Mouse (Mus musculus): ENCODE results near the gene Spocd1. TPM values are rescaled to one million over a fixed set of nuclear protein-coding genes. Genes with fewer than 3 reads are reported as not detected.
"Not testable (repeated sequence)": the region's sequence is repeated elsewhere in the genome, so short reads cannot be mapped to it uniquely, and the experiment has no call there.

Spocd1 gene
- total and polyA plus RNA-seq, 2 experiments from 2014 or later: 0.04 TPM; not detected in 1

GRCm38 (mm10) chr4:129889661-129890060, 39.4 kb upstream of the Spocd1 start:
- TF ChIP-seq EP300 (IDR thresholded peaks at IDR 0.05; ENCODE audit: low read depth) (no peak), CTCF (IDR thresholded peaks at IDR 0.05; ENCODE audit: low read depth) (no peak)
- DNase-seq (ENCODE audit: low spot score) (no peak), ATAC-seq (ENCODE audit: insufficient read depth, low read depth) (no peak)
- H3K36me3 ChIP-seq (replicated peaks; ENCODE audit: control insufficient read depth, insufficient read depth, low read length): no peaks in the 10 kb centered on the region
- H3K27me3 ChIP-seq (ENCODE audit: control insufficient read depth, insufficient read depth, low read length): no peaks in the 10 kb centered on the region
- H3K4me3 ChIP-seq (ENCODE audit: low read depth, low read length): no peak overlapping the region
- H3K27ac ChIP-seq (ENCODE audit: low read depth): no peak overlapping the region
- no peaks in the 10 kb centered on the region for H3K9me3 ChIP-seq (replicated peaks; ENCODE audit: control insufficient read depth, low read length)
- WGBS: 77% methylated on average over 10 of the region's 10 CpGs
- H3K4me2 ChIP-seq (ENCODE audit: low read depth, low read length): no peak overlapping the region
- H3K9ac ChIP-seq (replicated peaks; ENCODE audit: low read depth, low read length): no peak overlapping the region
- no peaks in the 10 kb centered on the region for H3K4me1 ChIP-seq (ENCODE audit: control insufficient read depth, insufficient read depth)

- Histone ChIP-seq H3K4me2 (ENCODE audit: low read depth, low read length) (no peak overlapping the region), H3K4me3 (ENCODE audit: low read depth, low read length) (no peak overlapping the region), H3K4me1 (ENCODE audit: control insufficient read depth, insufficient read depth) (no peaks in the 10 kb centered on the region), H3K27ac (ENCODE audit: low read depth) (no peak overlapping the region), H3K36me3 (replicated peaks; ENCODE audit: control insufficient read depth, insufficient read depth, low read length) (no peaks in the 10 kb centered on the region), H3K9ac (replicated peaks; ENCODE audit: low read depth, low read length) (no peak overlapping the region), H3K27me3 (ENCODE audit: control insufficient read depth, insufficient read depth, low read length) (no peaks in the 10 kb centered on the region), H3K9me3 (replicated peaks; ENCODE audit: control insufficient read depth, low read length) (no peaks in the 10 kb centered on the region)
- TF ChIP-seq EP300 (IDR thresholded peaks at IDR 0.05; ENCODE audit: low read depth) (no peak), CTCF (IDR thresholded peaks at IDR 0.05; ENCODE audit: low read depth) (no peak)
- no peak for DNase-seq (ENCODE audit: low spot score)
- WGBS: 89% methylated on average over 7 of the region's 7 CpGs
- no peak for ATAC-seq (ENCODE audit: insufficient read depth, low read depth)
Measured at GRCm38 (mm10) chr4:129890094-129890493, 39.0 kb upstream of the Spocd1 start.

GRCm38 (mm10) chr4:129894861-129895260, 34.2 kb upstream of the Spocd1 start:
- no peak overlapping the region for H3K27ac ChIP-seq (ENCODE audit: low read depth)
- TF ChIP-seq EP300 (IDR thresholded peaks at IDR 0.05; ENCODE audit: low read depth) (no peak), CTCF (IDR thresholded peaks at IDR 0.05; ENCODE audit: low read depth) (no peak)
- no peaks in the 10 kb centered on the region for H3K27me3 ChIP-seq (ENCODE audit: control insufficient read depth, insufficient read depth, low read length)
- H3K4me2 ChIP-seq (ENCODE audit: low read depth, low read length): no peak overlapping the region
- 92% methylated on average over 3 of the region's 3 CpGs for WGBS
- no peak overlapping the region for H3K4me3 ChIP-seq (ENCODE audit: low read depth, low read length)
- no peak overlapping the region for H3K9ac ChIP-seq (replicated peaks; ENCODE audit: low read depth, low read length)
- no peaks in the 10 kb centered on the region for H3K4me1 ChIP-seq (ENCODE audit: control insufficient read depth, insufficient read depth)
- no peaks in the 10 kb centered on the region for H3K36me3 ChIP-seq (replicated peaks; ENCODE audit: control insufficient read depth, insufficient read depth, low read length)
- no peak for ATAC-seq (ENCODE audit: insufficient read depth, low read depth)
- DNase-seq (ENCODE audit: low spot score): no peak
- no peaks in the 10 kb centered on the region for H3K9me3 ChIP-seq (replicated peaks; ENCODE audit: control insufficient read depth, low read length)

- not testable (repeated sequence) for DNase-seq (ENCODE audit: low spot score); H3K9ac ChIP-seq (replicated peaks; ENCODE audit: low read depth, low read length); H3K4me2 ChIP-seq (ENCODE audit: low read depth, low read length); H3K4me3 ChIP-seq (ENCODE audit: low read depth, low read length); H3K36me3 ChIP-seq (replicated peaks; ENCODE audit: control insufficient read depth, insufficient read depth, low read length); H3K9me3 ChIP-seq (replicated peaks; ENCODE audit: control insufficient read depth, low read length); H3K4me1 ChIP-seq (ENCODE audit: control insufficient read depth, insufficient read depth); ATAC-seq (ENCODE audit: insufficient read depth, low read depth); H3K27ac ChIP-seq (ENCODE audit: low read depth); H3K27me3 ChIP-seq (ENCODE audit: control insufficient read depth, insufficient read depth, low read length)
- 92% methylated on average over 18 of the region's 18 CpGs for WGBS
Measured at GRCm38 (mm10) chr4:129898815-129899214, 30.2 kb upstream of the Spocd1 start.

GRCm38 (mm10) chr4:129902394-129902793, 26.7 kb upstream of the Spocd1 start:
- H3K9ac ChIP-seq (replicated peaks; ENCODE audit: low read depth, low read length): no peak overlapping the region
- no peak for TF ChIP-seq CTCF (IDR thresholded peaks at IDR 0.05; ENCODE audit: low read depth)
- TF ChIP-seq EP300 (IDR thresholded peaks at IDR 0.05; ENCODE audit: low read depth): no peak
- no peaks in the 10 kb centered on the region for H3K9me3 ChIP-seq (replicated peaks; ENCODE audit: control insufficient read depth, low read length)
- no peaks in the 10 kb centered on the region for H3K27me3 ChIP-seq (ENCODE audit: control insufficient read depth, insufficient read depth, low read length)
- ATAC-seq (ENCODE audit: insufficient read depth, low read depth): no peak
- no peaks in the 10 kb centered on the region for H3K36me3 ChIP-seq (replicated peaks; ENCODE audit: control insufficient read depth, insufficient read depth, low read length)
- no peak overlapping the region for H3K4me3 ChIP-seq (ENCODE audit: low read depth, low read length)
- no peak overlapping the region for H3K27ac ChIP-seq (ENCODE audit: low read depth)
- 75% methylated on average over 4 of the region's 4 CpGs for WGBS
- H3K4me2 ChIP-seq (ENCODE audit: low read depth, low read length): no peak overlapping the region
- no peaks in the 10 kb centered on the region for H3K4me1 ChIP-seq (ENCODE audit: control insufficient read depth, insufficient read depth)
- no peak for DNase-seq (ENCODE audit: low spot score)

GRCm38 (mm10) chr4:129903577-129903976, 25.5 kb upstream of the Spocd1 start:
- 36% methylated on average over 3 of the region's 3 CpGs for WGBS

More at GRCm38 (mm10) chr4:129903577-129903976, 25.5 kb upstream of the Spocd1 start:
- DNase-seq (ENCODE audit: low spot score): no peak
- no peak overlapping the region for H3K4me2 ChIP-seq (ENCODE audit: low read depth, low read length)
- H3K4me1 ChIP-seq (ENCODE audit: control insufficient read depth, insufficient read depth): no peaks in the 10 kb centered on the region
- ATAC-seq (ENCODE audit: insufficient read depth, low read depth): peak; percentile 53; the same call in 1 of the 2 replicates
- H3K9ac ChIP-seq (replicated peaks; ENCODE audit: low read depth, low read length): no peak overlapping the region
- no peak overlapping the region for H3K4me3 ChIP-seq (ENCODE audit: low read depth, low read length)
- no peaks in the 10 kb centered on the region for H3K27me3 ChIP-seq (ENCODE audit: control insufficient read depth, insufficient read depth, low read length)
- H3K9me3 ChIP-seq (replicated peaks; ENCODE audit: control insufficient read depth, low read length): no peaks in the 10 kb centered on the region
- no peak overlapping the region for H3K27ac ChIP-seq (ENCODE audit: low read depth)
- no peak for TF ChIP-seq EP300 (IDR thresholded peaks at IDR 0.05; ENCODE audit: low read depth)
- no peak for TF ChIP-seq CTCF (IDR thresholded peaks at IDR 0.05; ENCODE audit: low read depth)
- no peaks in the 10 kb centered on the region for H3K36me3 ChIP-seq (replicated peaks; ENCODE audit: control insufficient read depth, insufficient read depth, low read length)

All from heart, postnatal 0 days (tissue).